Mouse (Mus musculus) hindbrain, postnatal 0 days (tissue): ENCODE results near the gene Ccdc97. TPM values are rescaled to one million over a fixed set of nuclear protein-coding genes. Genes with fewer than 3 reads are reported as not detected.

ENCODE experiments used
- ATAC-seq: fragments of 200-750 bp; cut with Nextera tagmentation; 2 replicates; pipeline ENCODE4 v1.8.0; 2017; ENCODE audit warnings: mild to moderate bottlenecking, moderate TSS enrichment, moderate library complexity
- DNase-seq: peaks from one replicate; pipeline ENCODE4 v3.0.0-alpha.2; 2015; ENCODE audit warnings: low spot score
- H3K27ac ChIP-seq: fragments of 300-500 bp; sonication (generic); 2 replicates; pipeline ENCODE4 v1.5.1; 2014; ENCODE audit warnings: mild to moderate bottlenecking
- H3K27me3 ChIP-seq: fragments of 300-500 bp; sonication (generic); 2 replicates; pipeline ENCODE4 v1.6.1; 2014; ENCODE audit warnings: low read length, mixed read lengths; ENCODE audit not compliant: insufficient read depth
- H3K36me3 ChIP-seq: fragments of 300-500 bp; sonication (generic); 2 replicates; pipeline ENCODE4 v1.6.1; 2014; ENCODE audit warnings: low read length, mixed read lengths; ENCODE audit not compliant: insufficient read depth
- H3K4me1 ChIP-seq: fragments of 300-500 bp; sonication (generic); 2 replicates; pipeline ENCODE4 v1.6.1; 2014; ENCODE audit warnings: antibody characterized with exemption, low read length, mixed read lengths; ENCODE audit not compliant: insufficient read depth
- H3K4me2 ChIP-seq: fragments of 300-500 bp; sonication (generic); 2 replicates; pipeline ENCODE4 v1.6.1; 2014; ENCODE audit warnings: low read depth, mild to moderate bottlenecking, low read length, moderate library complexity, mixed read lengths
- H3K4me3 ChIP-seq: fragments of 300-500 bp; sonication (generic); 2 replicates; pipeline ENCODE4 v1.5.1; 2014; ENCODE audit warnings: low read length
- H3K9ac ChIP-seq: fragments of 300-500 bp; sonication (generic); replicated peaks from 2 replicates; pipeline ENCODE4 v1.6.1; 2014; ENCODE audit warnings: mild to moderate bottlenecking, low read length, moderate library complexity, mixed read lengths
- H3K9me3 ChIP-seq: fragments of 300-500 bp; sonication (generic); 2 replicates; pipeline ENCODE4 v1.6.1; 2016; ENCODE audit warnings: low read length, mixed read lengths
- CTCF ChIP-seq: IDR thresholded peaks from 2 replicates; pipeline ENCODE4 v1.5.1; 2016; ENCODE audit warnings: antibody characterized with exemption, control low read depth, low read depth
- WGBS: fragments of 180-500 bp; shearing (Covaris S2); extraction: QIAGEN DNeasy Blood & Tissue Kit; methylation state at CpG from one replicate; pipeline ENCODE4 v1.1.7; 2014; 5-methylcytosine and 5-hydroxymethylcytosine counted together
- polyA plus RNA-seq: library from polyadenylated mRNA; unstranded; fragments of >200 nt; fragmentation: Nextera tagmentation; extraction: Ambion mirVana; gene quantifications from 2 replicates; pipeline ENCODE4 v1.2.1, GENCODE M21; 2015
- total RNA-seq: library from RNA; depleted of rRNA; stranded (reverse); fragments of >200 nt; gene quantifications from 2 replicates; pipeline ENCODE4 v1.2.3, GENCODE M21; 2014

The Ccdc97 gene
- total and polyA plus RNA-seq, 2 experiments from 2014 or later = 26.6 to 43.1 TPM

DNA sequence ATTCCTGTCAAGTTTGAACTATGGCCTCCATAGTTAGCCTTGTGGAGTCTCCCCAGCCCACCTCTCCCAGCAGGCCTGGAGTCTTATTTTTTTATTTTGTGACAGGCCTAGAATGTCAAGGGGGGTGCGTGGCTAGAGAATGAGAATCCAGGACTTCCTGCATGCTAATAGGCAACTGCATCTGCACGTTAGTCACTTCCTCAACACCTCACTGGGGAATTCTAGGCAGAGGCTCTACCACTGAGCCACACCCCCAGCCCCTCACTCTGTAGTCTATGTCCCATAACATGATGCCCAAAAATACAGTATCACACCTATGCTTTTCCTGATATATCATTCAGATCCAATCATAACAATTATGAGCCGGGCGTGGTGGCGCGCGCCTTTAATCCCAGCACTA is 41.9 kb downstream of the Ccdc97 start:
- 82% methylated on average over 7 of the region's 7 CpGs for WGBS
- H3K9ac ChIP-seq = no peak overlapping the region
- no peaks in the 10 kb centered on the region for H3K36me3 ChIP-seq
- ATAC-seq = no peak
- H3K4me1 ChIP-seq = no peaks in the 10 kb centered on the region
- H3K9me3 ChIP-seq = no peaks in the 10 kb centered on the region
- TF ChIP-seq CTCF = no peak
- no peak overlapping the region for H3K4me3 ChIP-seq
- H3K4me2 ChIP-seq = 0 out of 2 replicates have a peak overlapping the region, but pooled peaks have one; percentile 10
- H3K27ac ChIP-seq = peak overlapping the region; percentile 54; the same call in 1 of the 2 replicates
- DNase-seq = no peak
- no peaks in the 10 kb centered on the region for H3K27me3 ChIP-seq

DNA sequence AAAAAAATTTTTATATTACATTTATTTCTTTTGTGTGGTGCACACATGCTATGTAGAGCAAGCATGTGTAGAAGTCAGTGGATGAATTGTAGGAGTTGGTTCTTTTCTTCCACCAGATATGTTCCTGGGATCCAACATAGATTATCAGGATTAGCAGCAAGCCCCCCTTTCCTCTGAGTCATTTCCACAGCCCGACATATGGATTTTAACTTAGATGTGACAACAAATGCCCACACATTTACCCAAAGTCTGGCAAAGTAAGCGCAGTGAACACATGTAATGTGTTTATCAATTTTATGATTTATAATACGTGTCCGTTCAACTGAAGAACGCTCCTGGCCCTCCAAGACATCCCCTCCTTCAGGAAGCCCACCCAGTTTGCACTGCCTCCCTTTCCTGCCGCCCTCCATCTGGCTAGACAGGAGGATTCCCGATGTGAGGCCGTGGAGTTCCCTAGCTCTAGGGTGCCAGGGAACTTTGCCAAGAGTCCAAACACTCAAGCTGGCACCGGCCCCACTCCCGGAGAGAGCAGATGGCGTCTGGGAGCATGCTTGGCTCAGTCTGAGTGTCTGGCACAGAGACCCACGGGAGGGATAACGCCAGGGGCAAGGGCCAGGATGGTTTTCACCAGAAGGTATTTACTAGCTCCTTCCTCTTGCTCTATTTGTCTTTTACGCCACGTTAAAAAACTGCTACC is 42.7 kb downstream of the Ccdc97 start:
- Histone ChIP-seq H3K4me2 (peak overlapping the region; percentile 10; the same call in 1 of the 2 replicates), H3K4me3 (no peak overlapping the region), H3K27me3 (no peaks in the 10 kb centered on the region), H3K9ac (no peak overlapping the region), H3K9me3 (no peaks in the 10 kb centered on the region), H3K27ac (peak overlapping the region; percentile 54; the same call in 1 of the 2 replicates), H3K36me3 (no peaks in the 10 kb centered on the region), H3K4me1 (no peaks in the 10 kb centered on the region)
- TF ChIP-seq CTCF = no peak
- peak; percentile 94 for DNase-seq
- 27% methylated on average over 15 of the region's 15 CpGs for WGBS
- peak; percentile 8; the same call in 1 of the 2 replicates for ATAC-seq

DNA sequence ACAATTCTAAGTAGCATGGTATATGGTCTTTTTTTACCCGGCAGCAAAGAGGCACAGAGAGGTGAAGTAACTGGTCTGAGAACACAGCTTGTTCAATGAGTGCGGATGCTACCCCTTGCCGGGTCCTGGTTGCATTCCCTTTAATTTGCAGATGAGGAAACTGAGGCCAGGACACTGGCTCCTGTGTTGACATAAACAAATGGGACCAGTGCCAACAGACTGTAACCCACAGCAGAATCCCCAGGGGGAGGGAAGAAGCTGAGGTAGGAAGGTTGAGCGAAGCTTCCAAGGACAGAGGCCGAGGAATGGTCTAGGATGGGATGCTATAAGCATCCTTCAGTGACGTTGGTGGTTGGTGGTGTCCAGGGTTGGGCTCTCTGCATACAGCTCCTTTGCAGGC is 43.5 kb downstream of the Ccdc97 start:
- 34% methylated on average over 6 of the region's 6 CpGs for WGBS
- no peaks in the 10 kb centered on the region for H3K4me1 ChIP-seq
- no peaks in the 10 kb centered on the region for H3K36me3 ChIP-seq
- no peaks in the 10 kb centered on the region for H3K9me3 ChIP-seq
- no peak overlapping the region for H3K27ac ChIP-seq
- H3K4me2 ChIP-seq = peak overlapping the region; percentile 68
- no peak for TF ChIP-seq CTCF
- 0 out of 2 replicates have a peak overlapping the region, but pooled peaks have one; percentile 72 for H3K9ac ChIP-seq
- DNase-seq (no peak), ATAC-seq (0 out of 2 replicates have a peak, but pooled peaks have one; percentile 8)
- peak overlapping the region; percentile 51 for H3K4me3 ChIP-seq
- H3K27me3 ChIP-seq = no peaks in the 10 kb centered on the region

DNA sequence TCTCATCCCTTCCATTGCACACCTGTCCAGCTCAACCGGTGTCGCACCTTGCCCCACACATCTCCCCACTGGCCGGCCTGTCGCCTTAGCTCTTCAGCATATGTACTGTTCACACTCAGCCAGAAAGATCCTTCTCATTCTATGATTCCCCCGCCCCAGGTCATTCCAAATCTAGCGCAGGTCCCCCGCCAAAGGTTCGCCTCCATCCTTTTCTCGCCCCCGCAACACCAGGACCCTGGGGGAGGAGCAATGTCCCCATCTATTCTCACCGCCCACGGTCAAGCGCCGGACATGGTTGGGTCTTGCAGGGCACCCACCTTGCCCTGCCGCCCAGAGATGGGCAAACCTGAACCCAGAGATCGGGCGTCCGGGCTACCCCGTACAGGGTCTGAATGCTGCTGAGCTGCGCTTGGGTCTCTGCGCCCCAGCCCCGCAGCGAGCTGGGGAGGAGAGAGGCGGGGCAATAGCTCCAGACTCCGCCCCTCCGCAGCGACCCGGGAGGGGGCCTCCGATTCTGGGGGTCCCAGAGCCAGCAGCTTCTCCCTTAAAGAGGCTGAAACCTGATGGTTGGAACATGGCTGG is 44.1 kb downstream of the Ccdc97 start, which contains the start of gene Tmem91:
TSS of gene Tmem91 (minus strand) at position 448 of the 582 bp plus-strand sequence.
- no peaks in the 10 kb centered on the region for H3K9me3 ChIP-seq
- no peaks in the 10 kb centered on the region for H3K27me3 ChIP-seq
- TF ChIP-seq CTCF = no peak
- H3K4me2 ChIP-seq = peak within 1 kb of the TSS; percentile 68
- no peaks in the 10 kb centered on the region for H3K36me3 ChIP-seq
- H3K9ac ChIP-seq = peak within 1 kb of the TSS; percentile 72
- 2% methylated on average over 29 of the region's 29 CpGs for WGBS
- peak; percentile 43 for DNase-seq
- H3K27ac ChIP-seq = peak within 1 kb of the TSS; percentile 65
- H3K4me1 ChIP-seq = no peaks in the 10 kb centered on the region
- peak; percentile 61 for ATAC-seq
- H3K4me3 ChIP-seq = peak within 1 kb of the TSS; percentile 51

DNA sequence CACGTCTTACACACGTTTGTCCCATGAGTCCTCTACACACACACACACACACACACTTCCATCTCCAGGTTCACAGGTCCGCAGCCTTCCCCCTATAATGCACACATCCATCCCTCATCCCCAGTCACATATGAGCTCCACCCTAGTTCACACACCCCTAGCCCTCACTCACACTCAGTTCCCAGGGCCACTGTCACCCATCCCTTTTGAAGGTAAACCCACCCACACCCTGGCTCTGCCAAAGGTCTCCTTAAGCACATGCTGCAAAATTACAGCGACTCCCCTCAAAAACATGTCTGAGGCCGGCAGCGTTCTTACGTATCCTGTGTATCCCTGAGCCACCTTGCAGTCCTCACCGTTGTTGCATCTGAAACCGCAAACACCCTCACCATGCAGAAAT is 44.6 kb downstream of the Ccdc97 start:
- no peaks in the 10 kb centered on the region for H3K4me1 ChIP-seq
- no peak for TF ChIP-seq CTCF
- H3K4me3 ChIP-seq = peak overlapping the region; percentile 51
- peak; percentile 10 for DNase-seq
- no peaks in the 10 kb centered on the region for H3K9me3 ChIP-seq
- 15% methylated on average over 9 of the region's 9 CpGs for WGBS
- peak overlapping the region; percentile 68 for H3K4me2 ChIP-seq
- peak overlapping the region; percentile 65 for H3K27ac ChIP-seq
- H3K9ac ChIP-seq = peak overlapping the region; percentile 72
- no peaks in the 10 kb centered on the region for H3K36me3 ChIP-seq
- no peaks in the 10 kb centered on the region for H3K27me3 ChIP-seq
- ATAC-seq = no peak

DNA sequence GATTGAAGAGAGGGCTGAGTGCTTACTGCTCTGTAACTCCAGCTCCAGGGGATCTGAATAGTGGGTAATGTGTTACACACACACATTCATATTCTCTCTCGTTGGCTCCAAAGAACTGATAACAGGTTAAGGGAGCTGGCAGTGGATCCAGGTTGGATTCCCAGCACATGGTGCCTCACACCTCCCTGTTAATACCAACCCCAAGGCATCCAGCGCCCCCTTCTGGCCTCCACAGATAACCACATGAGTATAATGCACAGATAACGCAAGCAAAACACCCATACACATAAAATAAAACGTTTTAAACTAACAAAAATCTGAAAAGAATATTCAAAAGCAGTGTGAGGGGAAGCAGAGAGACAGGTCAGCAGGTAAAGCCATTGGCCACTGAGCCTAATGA is 46.4 kb downstream of the Ccdc97 start:
- ATAC-seq (no peak), DNase-seq (no peak)
- peaks cover 9% of the 10 kb centered on the region; the same call in 1 of the 2 replicates for H3K36me3 ChIP-seq
- no peak overlapping the region for H3K27ac ChIP-seq
- 57% methylated on average over 4 of the region's 4 CpGs for WGBS
- H3K9ac ChIP-seq = no peak overlapping the region
- H3K4me1 ChIP-seq = no peaks in the 10 kb centered on the region
- H3K27me3 ChIP-seq = no peaks in the 10 kb centered on the region
- H3K4me3 ChIP-seq = no peak overlapping the region
- no peaks in the 10 kb centered on the region for H3K9me3 ChIP-seq
- no peak overlapping the region for H3K4me2 ChIP-seq
- peak; percentile 31; the same call in 1 of the 2 replicates for TF ChIP-seq CTCF
